Mouse (Mus musculus) hindbrain, postnatal 0 days (tissue): ENCODE measurements around the gene Stat4. TPM values are rescaled to one million over a fixed set of nuclear protein-coding genes. Genes with fewer than 3 reads are reported as not detected.

Experiments used
- ATAC-seq: fragments of 200-750 bp; cut with Nextera tagmentation; 2 replicates; pipeline ENCODE4 v1.8.0; 2017; ENCODE audit warnings: mild to moderate bottlenecking, moderate TSS enrichment, moderate library complexity
- DNase-seq: peaks from one replicate; pipeline ENCODE4 v3.0.0-alpha.2; 2015; ENCODE audit warnings: low spot score
- H3K27ac ChIP-seq: fragments of 300-500 bp; sonication (generic); 2 replicates; pipeline ENCODE4 v1.5.1; 2014; ENCODE audit warnings: mild to moderate bottlenecking
- H3K27me3 ChIP-seq: fragments of 300-500 bp; sonication (generic); 2 replicates; pipeline ENCODE4 v1.6.1; 2014; ENCODE audit warnings: low read length, mixed read lengths; ENCODE audit not compliant: insufficient read depth
- H3K36me3 ChIP-seq: fragments of 300-500 bp; sonication (generic); 2 replicates; pipeline ENCODE4 v1.6.1; 2014; ENCODE audit warnings: low read length, mixed read lengths; ENCODE audit not compliant: insufficient read depth
- H3K4me1 ChIP-seq: fragments of 300-500 bp; sonication (generic); 2 replicates; pipeline ENCODE4 v1.6.1; 2014; ENCODE audit warnings: antibody characterized with exemption, low read length, mixed read lengths; ENCODE audit not compliant: insufficient read depth
- H3K4me2 ChIP-seq: fragments of 300-500 bp; sonication (generic); 2 replicates; pipeline ENCODE4 v1.6.1; 2014; ENCODE audit warnings: low read depth, mild to moderate bottlenecking, low read length, moderate library complexity, mixed read lengths
- H3K4me3 ChIP-seq: fragments of 300-500 bp; sonication (generic); 2 replicates; pipeline ENCODE4 v1.5.1; 2014; ENCODE audit warnings: low read length
- H3K9ac ChIP-seq: fragments of 300-500 bp; sonication (generic); replicated peaks from 2 replicates; pipeline ENCODE4 v1.6.1; 2014; ENCODE audit warnings: mild to moderate bottlenecking, low read length, moderate library complexity, mixed read lengths
- H3K9me3 ChIP-seq: fragments of 300-500 bp; sonication (generic); 2 replicates; pipeline ENCODE4 v1.6.1; 2016; ENCODE audit warnings: low read length, mixed read lengths
- CTCF ChIP-seq: IDR thresholded peaks from 2 replicates; pipeline ENCODE4 v1.5.1; 2016; ENCODE audit warnings: antibody characterized with exemption, control low read depth, low read depth
- WGBS: fragments of 180-500 bp; shearing (Covaris S2); extraction: QIAGEN DNeasy Blood & Tissue Kit; methylation state at CpG from one replicate; pipeline ENCODE4 v1.1.7; 2014; 5-methylcytosine and 5-hydroxymethylcytosine counted together
- polyA plus RNA-seq: library from polyadenylated mRNA; unstranded; fragments of >200 nt; fragmentation: Nextera tagmentation; extraction: Ambion mirVana; gene quantifications from 2 replicates; pipeline ENCODE4 v1.2.1, GENCODE M21; 2015
- total RNA-seq: library from RNA; depleted of rRNA; stranded (reverse); fragments of >200 nt; gene quantifications from 2 replicates; pipeline ENCODE4 v1.2.3, GENCODE M21; 2014

Stat4 gene
- total and polyA plus RNA-seq, 2 experiments from 2014 or later = 0.31 to 0.78 TPM

GRCm38 (mm10) chr1:52021936-52022725 lies 35.2 kb downstream of the Stat4 start:
- no peak overlapping the region for H3K4me3 ChIP-seq
- H3K27ac ChIP-seq = no peak overlapping the region
- H3K36me3 ChIP-seq = no peaks in the 10 kb centered on the region
- H3K4me1 ChIP-seq = no peaks in the 10 kb centered on the region
- no peak overlapping the region for H3K4me2 ChIP-seq
- no peak for TF ChIP-seq CTCF
- no peak for DNase-seq
- no peaks in the 10 kb centered on the region for H3K27me3 ChIP-seq
- 85% methylated on average over 4 of the region's 4 CpGs for WGBS
- H3K9me3 ChIP-seq = no peaks in the 10 kb centered on the region
- H3K9ac ChIP-seq = no peak overlapping the region
- ATAC-seq = no peak

- ATAC-seq = no peak
- Histone ChIP-seq H3K9ac (no peak overlapping the region), H3K27ac (no peak overlapping the region), H3K4me1 (no peaks in the 10 kb centered on the region), H3K4me3 (no peak overlapping the region), H3K36me3 (no peaks in the 10 kb centered on the region), H3K27me3 (no peaks in the 10 kb centered on the region), H3K9me3 (no peaks in the 10 kb centered on the region), H3K4me2 (no peak overlapping the region)
- no peak for TF ChIP-seq CTCF
- 90% methylated on average over 5 of the region's 5 CpGs for WGBS
- no peak for DNase-seq
Observed at GRCm38 (mm10) chr1:52028686-52029085, 41.7 kb downstream of the Stat4 start.

GRCm38 (mm10) chr1:52034816-52035752 lies 48.1 kb downstream of the Stat4 start:
- no peak for DNase-seq
- Histone ChIP-seq H3K27me3 (no peaks in the 10 kb centered on the region), H3K9me3 (no peaks in the 10 kb centered on the region), H3K4me3 (no peak overlapping the region), H3K27ac (no peak overlapping the region), H3K4me1 (no peaks in the 10 kb centered on the region), H3K4me2 (no peak overlapping the region), H3K9ac (no peak overlapping the region), H3K36me3 (no peaks in the 10 kb centered on the region)
- no peak for TF ChIP-seq CTCF
- ATAC-seq = no peak
- 88% methylated on average over 12 of the region's 12 CpGs for WGBS

- Histone ChIP-seq H3K27ac (no peak overlapping the region), H3K4me2 (no peak overlapping the region), H3K27me3 (no peaks in the 10 kb centered on the region), H3K9me3 (no peaks in the 10 kb centered on the region), H3K4me3 (no peak overlapping the region), H3K4me1 (no peaks in the 10 kb centered on the region), H3K9ac (no peak overlapping the region), H3K36me3 (no peaks in the 10 kb centered on the region)
- DNase-seq = peak; percentile 42
- WGBS = 42% methylated on average over 7 of the region's 7 CpGs
- no peak for TF ChIP-seq CTCF
- ATAC-seq = no peak
Observed at GRCm38 (mm10) chr1:52039151-52039550, 52.2 kb downstream of the Stat4 start.

- WGBS = 78% methylated on average over 9 of the region's 9 CpGs
Observed at GRCm38 (mm10) chr1:52039626-52040025, 52.7 kb downstream of the Stat4 start.

GRCm38 (mm10) chr1:52040366-52041061 lies 53.6 kb downstream of the Stat4 start:
- Histone ChIP-seq H3K4me1 (no peaks in the 10 kb centered on the region), H3K27me3 (no peaks in the 10 kb centered on the region), H3K4me2 (no peak overlapping the region), H3K36me3 (no peaks in the 10 kb centered on the region), H3K9ac (no peak overlapping the region), H3K4me3 (no peak overlapping the region), H3K9me3 (no peaks in the 10 kb centered on the region), H3K27ac (no peak overlapping the region)
- no peak for ATAC-seq
- no peak for TF ChIP-seq CTCF
- no peak for DNase-seq
- 83% methylated on average over 11 of the region's 11 CpGs for WGBS

More at GRCm38 (mm10) chr1:52039626-52040025, 52.7 kb downstream of the Stat4 start:
- H3K4me1 ChIP-seq = no peaks in the 10 kb centered on the region
- no peak overlapping the region for H3K4me2 ChIP-seq
- H3K4me3 ChIP-seq = no peak overlapping the region
- no peaks in the 10 kb centered on the region for H3K27me3 ChIP-seq
- ATAC-seq = no peak
- no peaks in the 10 kb centered on the region for H3K36me3 ChIP-seq
- H3K27ac ChIP-seq = no peak overlapping the region
- TF ChIP-seq CTCF = no peak
- DNase-seq = no peak
- H3K9me3 ChIP-seq = no peaks in the 10 kb centered on the region
- H3K9ac ChIP-seq = no peak overlapping the region
